Mouse (Mus musculus): ENCODE measurements around the gene Stxbp4. TPM values are rescaled to one million over a fixed set of nuclear protein-coding genes. Genes with fewer than 3 reads are reported as not detected.

Stxbp4 gene
- polyA plus RNA-seq, 1 experiment = 2.4 TPM

- no peak for DNase-seq (ENCODE audit: low read depth)
These were observed 12.5 kb upstream of the Stxbp4 start for GRCm38 (mm10) chr11:90650231-90650885.

- DNase-seq (ENCODE audit: low read depth) = no peak
These were observed 11.9 kb upstream of the Stxbp4 start for GRCm38 (mm10) chr11:90649777-90650176.

DNA sequence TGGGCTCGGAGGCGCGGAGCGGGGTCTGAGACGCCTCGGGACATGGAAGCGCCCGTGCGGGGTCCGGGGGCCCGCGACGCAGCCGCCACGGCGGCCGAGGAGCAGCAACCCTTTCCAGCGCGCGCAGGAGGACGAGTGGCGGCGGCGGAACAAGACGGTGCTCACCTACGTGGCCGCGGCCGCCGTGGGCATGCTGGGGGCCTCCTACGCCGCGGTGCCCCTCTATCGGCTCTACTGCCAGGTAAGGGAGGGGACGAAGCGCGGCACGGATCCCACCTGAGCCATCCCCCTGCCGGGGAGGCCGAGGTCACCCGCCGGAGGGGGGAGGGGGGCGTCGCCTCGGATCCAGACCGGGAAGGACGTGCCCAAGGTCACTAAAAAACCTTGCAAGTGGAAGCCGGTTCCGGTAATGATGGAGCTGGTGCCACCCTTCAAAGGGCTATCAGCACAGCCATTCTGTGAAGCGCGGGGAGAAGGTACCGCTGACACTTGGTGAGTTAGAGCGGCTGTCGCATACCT lies 487 bp upstream of the Stxbp4 start:
- DNase-seq (ENCODE audit: low read depth) = no peak

DNA sequence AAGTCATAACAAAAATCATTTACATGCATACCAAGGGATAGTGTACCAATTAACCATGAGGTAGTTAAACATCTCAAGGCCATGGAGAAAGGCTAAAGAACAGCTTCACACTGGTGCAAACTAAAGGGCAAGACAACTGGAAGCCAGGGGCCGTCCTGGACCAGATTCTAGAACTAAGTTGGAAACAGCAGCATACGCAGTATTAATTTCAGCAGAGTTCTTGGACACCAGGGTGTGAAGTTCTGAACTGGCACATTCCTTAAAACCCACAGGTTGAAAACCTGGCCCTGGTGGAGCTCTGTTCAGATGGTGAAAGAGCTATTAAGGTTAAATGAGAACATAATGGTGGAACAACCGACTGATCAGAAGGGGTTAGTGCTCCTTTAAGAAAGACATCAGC lies 3.2 kb downstream of the Stxbp4 start:
- no peak for DNase-seq (ENCODE audit: low read depth)

- DNase-seq (ENCODE audit: low read depth) = no peak
These were observed 5.4 kb downstream of the Stxbp4 start for GRCm38 (mm10) chr11:90632480-90632879.

- no peak for DNase-seq (ENCODE audit: low read depth)
These were observed 10.1 kb downstream of the Stxbp4 start for GRCm38 (mm10) chr11:90627751-90628150.

GRCm38 (mm10) chr11:90625174-90625573 lies 12.7 kb downstream of the Stxbp4 start:
- no peak for DNase-seq (ENCODE audit: low read depth)

DNA sequence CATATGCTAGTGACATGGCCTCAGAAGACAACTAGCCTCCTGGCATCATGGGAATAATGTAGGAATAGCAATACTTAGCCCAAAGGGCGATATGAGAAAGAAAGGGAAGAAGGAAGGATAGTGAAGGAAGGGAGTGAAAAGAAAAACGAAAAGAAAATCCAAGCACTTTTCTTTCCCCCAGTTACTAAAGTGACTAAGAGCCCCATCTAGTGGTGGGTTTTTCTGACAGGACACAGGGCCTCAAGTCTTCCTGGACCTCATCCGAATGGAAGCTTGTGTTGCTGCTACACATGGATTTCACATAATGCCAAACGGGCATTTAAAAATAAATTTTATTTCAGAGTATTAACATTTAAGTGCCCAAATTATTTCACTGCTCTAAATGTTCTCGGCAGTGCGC lies 14.4 kb downstream of the Stxbp4 start:
- DNase-seq (ENCODE audit: low read depth) = no peak

DNA sequence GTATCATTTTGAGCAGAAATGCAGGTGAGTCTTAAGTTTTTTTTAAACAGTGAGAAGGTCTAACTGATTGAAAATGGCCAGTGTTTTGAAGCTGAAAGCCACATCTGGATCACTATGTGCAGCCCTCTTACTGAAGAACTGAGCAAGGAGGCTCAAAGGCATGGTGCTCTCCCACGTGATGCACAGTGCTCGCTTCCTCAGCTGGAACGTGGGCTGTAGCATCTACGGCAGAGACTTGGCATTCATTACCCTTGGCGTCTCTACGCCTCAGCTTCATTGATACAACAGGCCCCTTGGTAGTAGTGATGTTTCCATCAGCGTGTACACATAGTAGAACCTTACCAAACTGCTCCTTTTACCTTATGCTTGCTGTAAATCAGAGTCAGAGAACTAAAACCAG lies 15.4 kb downstream of the Stxbp4 start:
- no peak for DNase-seq (ENCODE audit: low read depth)

DNA sequence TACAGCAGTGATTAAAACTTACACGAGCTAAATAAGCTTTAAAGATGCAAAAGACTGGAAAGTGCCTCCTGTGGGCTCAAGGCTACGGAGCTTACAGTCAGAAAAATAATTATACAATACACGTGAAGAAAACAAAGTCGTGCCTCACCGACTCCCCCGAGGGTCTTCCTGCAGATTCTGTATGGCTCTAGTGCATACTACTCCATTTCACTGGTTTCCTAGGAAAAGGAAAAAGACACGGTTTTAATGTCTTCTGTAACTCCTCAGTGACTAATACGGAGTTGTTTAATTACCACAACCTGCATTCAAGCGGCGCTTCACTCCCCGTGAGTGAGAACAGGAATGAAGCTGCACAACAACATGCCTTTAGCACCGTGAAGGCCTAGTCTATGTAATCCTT lies 15.8 kb downstream of the Stxbp4 start:
- no peak for DNase-seq (ENCODE audit: low read depth)

GRCm38 (mm10) chr11:90616431-90616830 lies 21.5 kb downstream of the Stxbp4 start:
- DNase-seq (ENCODE audit: low read depth) = no peak

DNA sequence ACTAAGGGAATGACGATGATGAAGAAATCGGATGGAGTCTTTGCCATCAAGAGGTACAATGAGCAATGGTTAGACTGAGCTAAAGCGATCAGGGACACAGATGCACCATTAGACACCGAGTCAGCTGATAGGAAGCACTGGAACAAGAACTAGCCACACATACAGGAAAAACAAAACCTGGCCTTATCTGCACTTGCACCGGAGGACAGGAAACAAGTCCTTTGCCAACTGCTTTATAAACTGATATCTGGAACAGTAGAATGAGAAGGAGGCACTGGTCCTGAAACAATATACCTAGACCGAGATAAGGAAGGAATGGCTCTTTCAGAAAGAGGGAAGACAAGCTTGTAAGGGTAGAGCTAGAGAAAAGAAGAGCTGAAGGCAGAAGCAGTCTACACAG lies 23.1 kb downstream of the Stxbp4 start:
- DNase-seq (ENCODE audit: low read depth) = no peak

DNA sequence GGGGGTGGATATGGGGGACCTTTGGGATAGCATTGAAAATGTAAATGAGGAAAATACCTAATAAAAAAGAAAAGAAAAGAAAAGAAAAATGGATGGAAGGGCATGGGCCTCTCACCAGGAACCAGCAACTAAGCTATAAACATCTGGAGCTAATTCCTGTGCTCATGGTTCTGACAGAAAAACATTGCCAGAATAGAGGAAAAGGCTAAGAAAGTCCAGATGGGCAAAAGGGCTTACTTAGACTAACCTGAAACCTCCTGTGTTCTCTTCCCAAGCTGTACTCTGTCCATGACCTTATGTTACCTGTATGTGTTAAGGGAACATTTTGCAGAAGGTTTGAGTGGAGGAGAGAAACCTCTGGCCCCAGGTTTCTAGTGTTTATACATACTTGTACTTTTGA lies 25.8 kb downstream of the Stxbp4 start:
- no peak for DNase-seq (ENCODE audit: low read depth)

GRCm38 (mm10) chr11:90603066-90603465 lies 34.8 kb downstream of the Stxbp4 start:
- DNase-seq (ENCODE audit: low read depth) = no peak

DNA sequence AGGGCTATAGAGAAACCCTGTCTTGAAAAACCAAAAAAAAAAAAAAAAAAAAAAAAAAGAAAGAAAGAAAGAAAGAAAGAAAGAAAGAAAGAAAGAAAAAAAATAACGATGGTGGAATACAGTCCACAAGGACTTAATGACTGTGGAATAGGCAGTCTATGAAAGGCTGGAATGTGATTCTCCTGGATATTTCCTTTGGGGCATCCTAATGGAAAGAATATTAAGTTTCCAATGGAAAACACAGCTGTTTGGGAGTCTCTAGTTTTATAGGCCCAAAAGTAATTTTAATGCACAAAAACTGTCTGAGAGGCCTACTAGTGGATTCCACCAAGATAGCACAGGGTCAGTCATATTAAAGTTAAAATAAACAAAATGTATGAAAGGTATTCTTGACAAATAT lies 42.1 kb downstream of the Stxbp4 start:
- no peak for DNase-seq (ENCODE audit: low read depth)

DNA sequence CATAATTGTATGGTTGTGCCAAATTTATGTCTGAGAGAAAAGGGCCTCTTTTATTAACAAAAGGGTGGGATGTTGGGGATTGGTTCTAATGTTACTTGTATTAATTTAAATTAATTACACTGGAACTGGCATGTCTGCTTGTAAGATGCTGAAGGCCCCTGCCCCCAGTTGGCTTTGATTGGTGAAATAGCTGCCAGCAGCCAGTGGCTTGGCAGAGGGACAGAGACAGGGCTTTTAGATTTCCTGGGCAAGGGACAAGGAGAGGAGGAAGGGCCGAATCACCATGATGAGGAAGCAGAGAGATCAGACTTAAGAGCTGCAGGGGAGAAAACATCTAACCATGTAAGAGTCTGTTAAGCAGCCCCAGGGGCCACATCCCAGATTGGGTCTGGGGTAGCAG lies 46.9 kb downstream of the Stxbp4 start:
- DNase-seq (ENCODE audit: low read depth) = no peak

DNA sequence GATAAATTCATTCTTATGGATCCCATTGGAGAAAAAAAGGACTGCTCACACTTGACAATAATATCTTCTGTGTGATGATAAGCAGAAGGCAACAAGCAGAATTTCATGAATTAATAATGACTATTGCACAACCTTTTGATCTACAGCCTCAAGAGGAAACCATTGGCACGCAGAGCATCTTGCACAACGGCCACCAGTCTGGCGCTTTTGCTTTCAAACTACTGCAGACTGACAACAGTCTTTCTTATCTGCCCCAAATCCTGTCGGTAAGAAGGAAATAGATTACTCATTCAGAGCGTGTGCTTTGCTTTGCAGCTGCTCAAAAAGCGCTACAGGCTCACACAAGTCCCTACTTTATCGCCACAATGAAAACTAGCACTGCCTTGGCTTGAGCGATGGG lies 51.7 kb downstream of the Stxbp4 start:
- DNase-seq (ENCODE audit: low read depth) = peak; percentile 23

DNA sequence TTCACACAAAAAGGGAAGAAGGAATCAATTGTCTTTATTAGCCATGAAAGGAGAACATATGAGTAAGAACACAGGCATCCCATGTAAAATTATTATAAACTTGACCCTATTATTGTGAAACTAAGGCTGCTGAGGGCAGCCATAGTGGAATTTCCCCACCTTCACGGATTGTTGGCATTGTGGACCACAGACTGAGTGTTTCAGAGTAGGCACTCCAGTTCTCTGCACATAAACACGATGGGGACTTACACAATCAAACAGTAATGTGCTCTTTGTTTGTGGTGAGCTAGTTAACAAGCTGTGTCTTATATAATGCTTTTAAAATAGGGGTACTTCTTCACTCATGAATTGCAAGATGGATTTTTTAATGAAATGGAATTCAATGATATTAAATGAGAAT lies 52.1 kb downstream of the Stxbp4 start:
- DNase-seq (ENCODE audit: low read depth) = no peak

- no peak for DNase-seq (ENCODE audit: low read depth)
These were observed 60.7 kb downstream of the Stxbp4 start for GRCm38 (mm10) chr11:90577057-90577780.

DNA sequence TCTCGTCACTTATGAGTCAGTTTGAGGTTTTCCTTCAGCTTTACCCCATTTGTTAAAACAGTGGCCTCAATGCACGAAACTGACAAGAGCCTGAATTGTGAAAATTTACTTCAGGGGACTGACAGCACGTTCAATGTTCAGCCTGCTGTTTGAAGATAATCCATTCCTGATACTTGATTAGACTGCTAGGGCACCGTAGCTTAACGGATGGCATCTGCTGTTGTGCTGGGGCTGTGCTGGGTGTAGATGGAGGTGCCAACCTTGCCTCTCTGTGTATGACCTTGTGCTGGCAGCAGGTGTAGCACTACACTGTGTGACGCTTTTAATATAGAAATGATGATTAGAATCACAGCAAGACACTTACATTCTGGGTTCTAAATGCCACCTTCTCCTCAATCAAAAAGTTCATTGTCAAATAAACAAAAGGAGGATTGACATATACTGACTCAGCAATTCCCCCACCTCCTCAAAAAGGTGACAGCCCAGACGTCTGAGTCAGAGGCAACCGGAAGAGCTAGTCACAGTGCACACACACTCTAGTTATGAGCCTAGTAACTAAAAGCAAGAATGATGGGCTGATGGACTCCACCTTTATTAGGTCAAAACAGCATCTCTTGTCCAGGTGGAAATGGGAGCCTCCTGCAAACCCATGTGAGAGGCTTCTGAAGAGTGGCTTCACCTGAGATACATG lies 61.5 kb downstream of the Stxbp4 start:
- DNase-seq (ENCODE audit: low read depth) = no peak

- DNase-seq (ENCODE audit: low read depth) = no peak
These were observed 62.3 kb downstream of the Stxbp4 start for GRCm38 (mm10) chr11:90575491-90576048.

DNA sequence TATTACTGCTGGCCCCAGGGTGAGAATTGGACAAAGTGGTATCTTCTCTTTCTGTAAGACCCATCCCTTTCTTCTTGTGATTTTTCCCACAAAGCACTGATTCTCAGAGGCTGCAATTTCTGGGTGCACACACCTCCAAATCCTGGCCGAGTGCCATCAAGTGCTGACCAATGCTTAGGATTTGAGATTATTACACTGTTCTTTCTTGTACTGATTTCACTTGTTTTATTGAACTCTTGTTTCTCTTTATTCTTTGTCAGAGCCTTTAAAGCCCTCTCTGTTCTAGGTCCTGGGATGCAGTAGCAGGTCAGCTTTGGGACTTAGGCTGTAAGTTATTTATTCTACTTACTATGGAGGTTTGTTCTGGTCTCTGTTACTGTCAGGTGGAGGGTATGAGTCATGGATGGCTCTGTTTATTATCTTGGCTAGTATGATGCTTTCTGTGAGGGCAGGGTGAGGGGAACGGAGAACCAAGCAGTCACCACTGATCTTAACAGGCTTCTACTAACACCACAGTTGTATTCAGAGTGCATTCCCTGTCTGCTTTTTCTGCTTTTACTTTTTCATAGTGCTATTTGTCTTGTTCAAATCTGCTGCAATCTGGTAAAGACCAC lies 67.1 kb downstream of the Stxbp4 start:
- DNase-seq (ENCODE audit: low read depth) = no peak

Data from gonadal fat pad, adult 2 months (tissue).